Mouse (Mus musculus) heart, postnatal 10 days (tissue): ENCODE measurements at regions not wholly inside any gene's neighbourhood (a gene's known extent, or its start where the extent isn't known, plus 50 kb on each side); places are given as distances from the start of the nearest gene placed in this dataset.
"Not testable (repeated sequence)": the region's sequence is repeated elsewhere in the genome, so short reads cannot be mapped to it uniquely, and the experiment has no call there.

Source experiments
- DNase-seq, 2 experiments: peaks; one replicate each; pipeline ENCODE4 v3.0.0; 2021
- intact Hi-C: fragments of 180-260 bp; cut with DNase I; formaldehyde crosslinking; loops from one replicate; pipeline ENCODE4 v1.15.1; 2025

- DNase-seq, intact Hi-C loops: not testable (repeated sequence)
Observed at GRCm38 (mm10) chr7:93254287-93254686, 174.6 kb downstream of the Fam181b start.

- no peak for DNase-seq
- intact Hi-C loops = no loop called here
Observed at GRCm38 (mm10) chr7:93285748-93286147, 206.1 kb downstream of the Fam181b start.

- DNase-seq = no peak
- intact Hi-C loops = no loop called here
Observed at GRCm38 (mm10) chr7:93291457-93291856, 211.8 kb downstream of the Fam181b start.

GRCm38 (mm10) chr7:93291945-93292696, 212.5 kb downstream of the Fam181b start:
- intact Hi-C loops = no loop called here
- DNase-seq = no peak

GRCm38 (mm10) chr7:93312731-93313130, 233.1 kb downstream of the Fam181b start:
- no peak for DNase-seq
- intact Hi-C loops = no loop called here

GRCm38 (mm10) chr7:93331351-93331750, 251.7 kb downstream of the Fam181b start:
- no peak for DNase-seq
- intact Hi-C loops = no loop called here

- DNase-seq = no peak
- intact Hi-C loops = no loop called here
Observed at GRCm38 (mm10) chr7:93332203-93332602, 252.5 kb downstream of the Fam181b start.

GRCm38 (mm10) chr7:93336420-93336819, 256.8 kb downstream of the Fam181b start:
- intact Hi-C loops = no loop called here
- DNase-seq = peak in 1 of 2 experiments; percentile 4
